Mouse (Mus musculus) heart, embryonic 12.5 days (tissue): ENCODE measurements at regions not wholly inside any gene's neighbourhood (a gene's known extent, or its start where the extent isn't known, plus 50 kb on each side); places are given as distances from the start of the nearest gene placed in this dataset.

Experiments used
- ATAC-seq: fragments of 200-750 bp; cut with Nextera tagmentation; 2 replicates; pipeline ENCODE4 v1.8.0; 2017; ENCODE audit warnings: moderate TSS enrichment, moderate library complexity; ENCODE audit not compliant: insufficient number of reproducible peaks, low FRiP score
- H3K27ac ChIP-seq: fragments of 300-500 bp; sonication (generic); 2 replicates; pipeline ENCODE4 v1.5.1; 2016; ENCODE audit warnings: mild to moderate bottlenecking, moderate library complexity; ENCODE audit not compliant: poor library complexity, severe bottlenecking
- H3K27me3 ChIP-seq: fragments of 300-500 bp; sonication (generic); replicated peaks from 2 replicates; pipeline ENCODE4 v1.6.1; 2016; ENCODE audit warnings: mild to moderate bottlenecking, moderate library complexity
- H3K36me3 ChIP-seq: fragments of 300-500 bp; sonication (generic); 2 replicates; pipeline ENCODE4 v1.6.1; 2016; ENCODE audit warnings: mild to moderate bottlenecking, moderate library complexity
- H3K4me1 ChIP-seq: fragments of 300-500 bp; sonication (generic); replicated peaks from 2 replicates; pipeline ENCODE4 v1.6.1; 2016; ENCODE audit warnings: mild to moderate bottlenecking
- H3K4me2 ChIP-seq: fragments of 300-500 bp; sonication (generic); 2 replicates; pipeline ENCODE4 v1.6.1; 2016; ENCODE audit warnings: mild to moderate bottlenecking, moderate library complexity
- H3K4me3 ChIP-seq: fragments of 300-500 bp; sonication (generic); 2 replicates; pipeline ENCODE4 v1.5.1; 2016; ENCODE audit warnings: mild to moderate bottlenecking
- H3K9ac ChIP-seq: fragments of 300-500 bp; sonication (generic); 2 replicates; pipeline ENCODE4 v1.6.1; 2016; ENCODE audit warnings: mild to moderate bottlenecking, moderate library complexity
- H3K9me3 ChIP-seq: fragments of 300-500 bp; sonication (generic); replicated peaks from 2 replicates; pipeline ENCODE4 v1.6.1; 2016; ENCODE audit warnings: mild to moderate bottlenecking, moderate library complexity
- WGBS: fragments of 180-500 bp; shearing (Covaris S2); methylation state at CpG from one replicate; pipeline ENCODE4 v1.1.7; 2016; 5-methylcytosine and 5-hydroxymethylcytosine counted together

- 61% methylated on average over 3 of the region's 3 CpGs for WGBS
- H3K9me3 ChIP-seq, result no peaks in the 10 kb centered on the region
Measured at GRCm38 (mm10) chr12:50847976-50848375, 199.1 kb upstream of the Prkd1 start.

GRCm38 (mm10) chr12:50842744-50843143, 193.8 kb upstream of the Prkd1 start:
- no peak for ATAC-seq
- Histone ChIP-seq H3K4me1 (no peaks in the 10 kb centered on the region), H3K27me3 (no peaks in the 10 kb centered on the region), H3K4me2 (no peak overlapping the region), H3K9ac (no peak overlapping the region), H3K4me3 (no peak overlapping the region), H3K36me3 (no peaks in the 10 kb centered on the region), H3K9me3 (no peaks in the 10 kb centered on the region), H3K27ac (no peak overlapping the region)
- 80% methylated on average over 6 of the region's 6 CpGs for WGBS

More at GRCm38 (mm10) chr12:50847976-50848375, 199.1 kb upstream of the Prkd1 start:
- Histone ChIP-seq H3K4me1 (no peaks in the 10 kb centered on the region), H3K4me2 (no peak overlapping the region), H3K36me3 (no peaks in the 10 kb centered on the region), H3K27ac (no peak overlapping the region), H3K4me3 (no peak overlapping the region), H3K27me3 (no peaks in the 10 kb centered on the region), H3K9ac (no peak overlapping the region)
- no peak for ATAC-seq

GRCm38 (mm10) chr12:50839391-50839790, 190.5 kb upstream of the Prkd1 start:
- Histone ChIP-seq H3K27ac (no peak overlapping the region), H3K9ac (no peak overlapping the region), H3K4me2 (no peak overlapping the region), H3K9me3 (no peaks in the 10 kb centered on the region), H3K36me3 (no peaks in the 10 kb centered on the region), H3K4me1 (no peaks in the 10 kb centered on the region), H3K27me3 (no peaks in the 10 kb centered on the region), H3K4me3 (no peak overlapping the region)
- no peak for ATAC-seq
- WGBS, result 73% methylated on average over 2 of the region's 2 CpGs

GRCm38 (mm10) chr12:50808731-50809281, 159.9 kb upstream of the Prkd1 start:
- Histone ChIP-seq H3K4me3 (no peak overlapping the region), H3K27ac (no peak overlapping the region), H3K4me1 (no peaks in the 10 kb centered on the region), H3K9ac (no peak overlapping the region), H3K4me2 (no peak overlapping the region), H3K36me3 (no peaks in the 10 kb centered on the region), H3K27me3 (no peaks in the 10 kb centered on the region), H3K9me3 (no peaks in the 10 kb centered on the region)
- 60% methylated on average over 7 of the region's 7 CpGs for WGBS
- no peak for ATAC-seq

GRCm38 (mm10) chr12:50804391-50804790, 155.5 kb upstream of the Prkd1 start:
- Histone ChIP-seq H3K27me3 (no peaks in the 10 kb centered on the region), H3K9me3 (no peaks in the 10 kb centered on the region), H3K27ac (no peak overlapping the region), H3K4me3 (no peak overlapping the region), H3K4me2 (no peak overlapping the region), H3K4me1 (no peaks in the 10 kb centered on the region), H3K9ac (no peak overlapping the region), H3K36me3 (no peaks in the 10 kb centered on the region)
- ATAC-seq, result no peak
- 58% methylated on average over 3 of the region's 3 CpGs for WGBS

- ATAC-seq, result no peak
- WGBS, result 70% methylated on average over 8 of the region's 8 CpGs
Measured at GRCm38 (mm10) chr12:50765156-50765940, 116.5 kb upstream of the Prkd1 start.

GRCm38 (mm10) chr12:50764457-50764856, 115.6 kb upstream of the Prkd1 start:
- H3K27me3 ChIP-seq, result no peaks in the 10 kb centered on the region
- H3K27ac ChIP-seq, result no peak overlapping the region
- no peaks in the 10 kb centered on the region for H3K9me3 ChIP-seq
- no peak overlapping the region for H3K4me2 ChIP-seq
- no peak overlapping the region for H3K4me3 ChIP-seq
- ATAC-seq, result no peak
- no peak overlapping the region for H3K9ac ChIP-seq
- WGBS, result 56% methylated on average over 2 of the region's 2 CpGs
- H3K36me3 ChIP-seq, result no peaks in the 10 kb centered on the region
- no peaks in the 10 kb centered on the region for H3K4me1 ChIP-seq

More at GRCm38 (mm10) chr12:50765156-50765940, 116.5 kb upstream of the Prkd1 start:
- Histone ChIP-seq H3K9me3 (no peaks in the 10 kb centered on the region), H3K36me3 (no peaks in the 10 kb centered on the region), H3K27me3 (no peaks in the 10 kb centered on the region), H3K4me1 (no peaks in the 10 kb centered on the region), H3K4me2 (no peak overlapping the region), H3K4me3 (no peak overlapping the region), H3K9ac (no peak overlapping the region), H3K27ac (no peak overlapping the region)

- H3K4me3 ChIP-seq, result no peak overlapping the region
- ATAC-seq, result no peak
- no peaks in the 10 kb centered on the region for H3K36me3 ChIP-seq
- H3K9ac ChIP-seq, result no peak overlapping the region
- no peak overlapping the region for H3K4me2 ChIP-seq
- 72% methylated on average over 9 of the region's 9 CpGs for WGBS
- no peaks in the 10 kb centered on the region for H3K9me3 ChIP-seq
- no peaks in the 10 kb centered on the region for H3K27me3 ChIP-seq
- no peaks in the 10 kb centered on the region for H3K4me1 ChIP-seq
- H3K27ac ChIP-seq, result no peak overlapping the region
Measured at GRCm38 (mm10) chr12:50734135-50734534, 85.2 kb upstream of the Prkd1 start.

GRCm38 (mm10) chr12:50712615-50713014, 63.7 kb upstream of the Prkd1 start:
- Histone ChIP-seq H3K4me3 (no peak overlapping the region), H3K4me1 (no peaks in the 10 kb centered on the region), H3K4me2 (no peak overlapping the region), H3K36me3 (no peaks in the 10 kb centered on the region), H3K9ac (no peak overlapping the region), H3K27me3 (no peaks in the 10 kb centered on the region), H3K9me3 (no peaks in the 10 kb centered on the region), H3K27ac (no peak overlapping the region)
- WGBS, result 75% methylated on average over 5 of the region's 5 CpGs
- ATAC-seq, result no peak

GRCm38 (mm10) chr12:50709000-50709788, 60.3 kb upstream of the Prkd1 start:
- ATAC-seq, result no peak
- H3K36me3 ChIP-seq, result no peaks in the 10 kb centered on the region
- no peak overlapping the region for H3K4me2 ChIP-seq
- H3K27me3 ChIP-seq, result no peaks in the 10 kb centered on the region
- no peak overlapping the region for H3K4me3 ChIP-seq
- WGBS, result 76% methylated on average over 6 of the region's 6 CpGs
- no peak overlapping the region for H3K9ac ChIP-seq
- H3K27ac ChIP-seq, result no peak overlapping the region
- no peaks in the 10 kb centered on the region for H3K4me1 ChIP-seq
- H3K9me3 ChIP-seq, result no peaks in the 10 kb centered on the region

GRCm38 (mm10) chr12:50698613-50699442, 49.9 kb upstream of the Prkd1 start:
- no peak overlapping the region for H3K9ac ChIP-seq
- ATAC-seq, result no peak
- H3K9me3 ChIP-seq, result no peaks in the 10 kb centered on the region
- no peak overlapping the region for H3K4me3 ChIP-seq
- H3K27me3 ChIP-seq, result no peaks in the 10 kb centered on the region
- H3K4me1 ChIP-seq, result no peaks in the 10 kb centered on the region
- H3K36me3 ChIP-seq, result no peaks in the 10 kb centered on the region
- H3K4me2 ChIP-seq, result no peak overlapping the region
- H3K27ac ChIP-seq, result no peak overlapping the region
- WGBS, result 56% methylated on average over 5 of the region's 5 CpGs
